Comparison of ENCODE assay signal across 8 mouse cellular contexts in the genomic region with DNA sequence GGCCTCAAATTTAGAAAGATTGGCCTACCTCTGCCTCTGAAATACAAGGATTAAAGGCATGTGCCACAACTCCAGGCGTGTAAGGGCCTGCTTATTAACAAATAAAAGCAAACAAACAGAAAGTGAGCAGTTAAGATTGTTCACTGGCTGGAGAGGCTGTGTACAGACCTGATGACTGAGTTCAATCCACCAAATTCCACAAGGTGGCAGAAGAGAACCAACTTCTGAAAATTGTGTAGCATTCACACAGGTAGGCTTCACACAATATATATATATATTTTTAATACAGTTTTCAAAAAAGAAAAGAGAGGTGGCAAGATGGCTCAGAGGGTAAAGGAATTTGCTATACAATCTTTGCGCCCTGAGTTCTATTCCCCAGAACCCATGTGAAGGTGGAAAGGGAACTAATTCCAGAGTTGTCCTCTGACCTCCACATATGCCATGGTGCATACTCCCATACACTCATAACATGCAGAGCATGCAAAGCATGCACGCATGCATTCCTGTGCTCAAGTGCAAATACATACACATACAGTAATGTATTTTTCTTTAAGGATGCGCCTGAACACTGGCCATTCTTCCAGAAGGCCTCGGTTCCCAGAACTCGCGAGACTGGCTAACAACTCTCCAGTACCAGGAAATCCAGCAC. TPM values are rescaled to one million over a fixed set of nuclear protein-coding genes. Genes with fewer than 3 reads are reported as not detected.
DNase-seq lines count a peak whose midpoint lies in the region; ATAC-seq and TF ChIP-seq lines count a peak whose summit lies in the region.

No protein-coding gene starts in this region.

- no peak for ATAC-seq in forebrain, embryonic 14.5 days
- ATAC-seq in forebrain, embryonic 11.5 days (replicated peaks; ENCODE audit: low FRiP score), result no peak; the same call in 1 of the 2 replicates
- ATAC-seq in common myeloid progenitor, adult 5-6 weeks (replicated peaks; ENCODE audit: low read depth, poor library complexity, severe bottlenecking), result peak; percentile 64
- ATAC-seq in megakaryocyte progenitor cell, adult 5-6 weeks (replicated peaks; ENCODE audit: poor library complexity), result peak; percentile 59
- ATAC-seq in monocyte, adult 5-6 weeks (replicated peaks; ENCODE audit: insufficient number of reproducible peaks, low FRiP score, low TSS enrichment, poor library complexity, severe bottlenecking), result no peak

- H3K9me3 ChIP-seq in forebrain, embryonic 14.5 days (replicated peaks; ENCODE audit: control insufficient read depth, low read length), result no peaks in the 10 kb centered on the region
- no peaks in the 10 kb centered on the region for H3K9me3 ChIP-seq in forebrain, embryonic 11.5 days (ENCODE audit: control insufficient read depth, low read length)
- peaks cover 2% of the 10 kb centered on the region; the same call in 1 of the 2 replicates for H3K9me3 ChIP-seq in E14TG2a.4 (ENCODE audit: low read length)

- H3K27ac ChIP-seq in forebrain, embryonic 14.5 days (ENCODE audit: low read depth, low read length), result no peak overlapping the region
- H3K27ac ChIP-seq in forebrain, embryonic 11.5 days (ENCODE audit: low read depth, low read length), result no peak overlapping the region
- H3K27ac ChIP-seq in left cerebral cortex, adult 2 months, result no peak overlapping the region

- no peak overlapping the region for H3K4me2 ChIP-seq in forebrain, embryonic 14.5 days (ENCODE audit: low read length)
- no peak overlapping the region for H3K4me2 ChIP-seq in forebrain, embryonic 11.5 days (ENCODE audit: low read depth, low read length, severe bottlenecking)

- TF ChIP-seq CTCF in left cerebral cortex, adult 2 months (IDR thresholded peaks at IDR 0.05), result peak; percentile 74
- peak; percentile 42 for TF ChIP-seq CTCF in E14TG2a.4 (conservative IDR thresholded peaks at IDR 0.05; ENCODE audit: low read length)

- no peaks in the 10 kb centered on the region; the same call in 1 of the 2 replicates for H3K27me3 ChIP-seq in forebrain, embryonic 14.5 days (replicated peaks; ENCODE audit: control insufficient read depth, insufficient read depth, low read length)
- peaks cover 1% of the 10 kb centered on the region; the same call in 1 of the 2 replicates for H3K27me3 ChIP-seq in forebrain, embryonic 11.5 days (ENCODE audit: control insufficient read depth, insufficient read depth, low read length)
- H3K27me3 ChIP-seq in E14TG2a.4 (ENCODE audit: insufficient read depth, low read length), result no peaks in the 10 kb centered on the region

- H3K36me3 ChIP-seq in forebrain, embryonic 14.5 days (ENCODE audit: control insufficient read depth, insufficient read depth, low read length), result no peaks in the 10 kb centered on the region
- H3K36me3 ChIP-seq in forebrain, embryonic 11.5 days (ENCODE audit: control insufficient read depth, insufficient read depth, low read length), result no peaks in the 10 kb centered on the region
- H3K36me3 ChIP-seq in E14TG2a.4 (ENCODE audit: insufficient read depth, low read length), result peaks cover 18% of the 10 kb centered on the region

- intact Hi-C loops in left cerebral cortex, adult 2 months (cut with DNase I), result loop anchor here (1.0 to 10.0 kb wide), 4 partner anchors 127 to 533 kb away; no protein-coding TSS in a partner anchor

- H3K9ac ChIP-seq in forebrain, embryonic 14.5 days (ENCODE audit: low read length), result no peak overlapping the region
- H3K9ac ChIP-seq in forebrain, embryonic 11.5 days (ENCODE audit: low read length), result no peak overlapping the region

- no peaks in the 10 kb centered on the region for H3K4me1 ChIP-seq in forebrain, embryonic 14.5 days (ENCODE audit: control insufficient read depth, insufficient read depth, low read length)
- H3K4me1 ChIP-seq in forebrain, embryonic 11.5 days (replicated peaks; ENCODE audit: control insufficient read depth, insufficient read depth, low read length), result no peaks in the 10 kb centered on the region; the same call in 1 of the 2 replicates
- peaks cover 32% of the 10 kb centered on the region for H3K4me1 ChIP-seq in E14TG2a.4 (replicated peaks; ENCODE audit: low read depth, low read length)

- no peak overlapping the region for H3K4me3 ChIP-seq in forebrain, embryonic 14.5 days (ENCODE audit: low read depth, low read length)
- H3K4me3 ChIP-seq in forebrain, embryonic 11.5 days (ENCODE audit: low read depth, low read length), result no peak overlapping the region
- no peak overlapping the region for H3K4me3 ChIP-seq in left cerebral cortex, adult 2 months
- no peak overlapping the region for H3K4me3 ChIP-seq in E14TG2a.4 (replicated peaks; ENCODE audit: low read length)

- DNase-seq in forebrain, embryonic 14.5 days (ENCODE audit: low spot score), result peak; percentile 86
- no peak for DNase-seq in forebrain, embryonic 11.5 days (ENCODE audit: low spot score)
- DNase-seq in left cerebral cortex, adult 2 months (ENCODE audit: extremely low spot score in 1 of 2, low spot score in 2 of 2), result peak in 1 of 2 experiments; percentile 46
- no peak for DNase-seq in left cerebral cortex, adult 8-10 months (ENCODE audit: low spot score in 2 of 2)

- WGBS in forebrain, embryonic 14.5 days, result 64% methylated on average over 7 of the region's 7 CpGs
- 64% methylated on average over 7 of the region's 7 CpGs for WGBS in forebrain, embryonic 11.5 days

RNA-seq across cellular contexts. Expression of a gene that starts 4.2 kb away (rescaled TPM):
- polyA plus RNA-seq in forebrain, embryonic 14.5 days (2014; fragmentation: Nextera tagmentation; extraction: Ambion mirVana), result 2.6 and 4.6 TPM in 2 replicates
- 3.1 and 3.4 TPM in 2 replicates for polyA plus RNA-seq in forebrain, embryonic 11.5 days (2014; fragmentation: Nextera tagmentation; extraction: Ambion mirVana)
- 10 to 100 TPM; 33.9 to 34.1 TPM for total RNA-seq in left cerebral cortex, adult 2 months (2021)
- total RNA-seq in left cerebral cortex, adult 8-10 months (2022), result 10 to 100 TPM; 30.9 to 34.4 (median 32.2) TPM
- not detected in 2 replicates for total RNA-seq in common myeloid progenitor, adult 5-6 weeks (2017)
- total RNA-seq in megakaryocyte progenitor cell, adult 5-6 weeks (2015), result not detected in 2 replicates
- 0.12 and 0.24 TPM in 2 replicates for total RNA-seq in megakaryocyte progenitor cell, adult 5-6 weeks (2017)
- 4.8 to 10.8 TPM (median 4.9 TPM) in 3 replicates for total RNA-seq in monocyte, adult 5-6 weeks (2017)

RNA-seq across cellular contexts. Expression of a gene that starts 24.1 kb away (rescaled TPM):
- 51.9 and 59.4 TPM in 2 replicates for polyA plus RNA-seq in forebrain, embryonic 14.5 days (2014; fragmentation: Nextera tagmentation; extraction: Ambion mirVana)
- 69.4 and 71.6 TPM in 2 replicates for polyA plus RNA-seq in forebrain, embryonic 11.5 days (2014; fragmentation: Nextera tagmentation; extraction: Ambion mirVana)
- total RNA-seq in left cerebral cortex, adult 2 months (2021), result 10 to 100 TPM; 54.3 to 57.4 TPM
- total RNA-seq in left cerebral cortex, adult 8-10 months (2022), result 10 to 100 TPM; 46.3 to 57.2 (median 52.1) TPM
- total RNA-seq in common myeloid progenitor, adult 5-6 weeks (2017), result 16.2 and 23.8 TPM in 2 replicates
- 14.8 and 23.3 TPM in 2 replicates for total RNA-seq in megakaryocyte progenitor cell, adult 5-6 weeks (2015)
- total RNA-seq in megakaryocyte progenitor cell, adult 5-6 weeks (2017), result 10.1 and 11.5 TPM in 2 replicates
- total RNA-seq in monocyte, adult 5-6 weeks (2017), result 9.8 to 18.5 TPM (median 11.9 TPM) in 3 replicates

RNA-seq across cellular contexts. Expression of a gene that starts 39.3 kb away (rescaled TPM):
- 18.8 and 24.1 TPM in 2 replicates for polyA plus RNA-seq in forebrain, embryonic 14.5 days (2014; fragmentation: Nextera tagmentation; extraction: Ambion mirVana)
- 15.0 and 17.0 TPM in 2 replicates for polyA plus RNA-seq in forebrain, embryonic 11.5 days (2014; fragmentation: Nextera tagmentation; extraction: Ambion mirVana)
- 10 to 100 TPM; 11.5 to 14.3 TPM for total RNA-seq in left cerebral cortex, adult 2 months (2021)
- 10 to 100 TPM; 11.9 to 18.9 (median 15.1) TPM for total RNA-seq in left cerebral cortex, adult 8-10 months (2022)
- total RNA-seq in common myeloid progenitor, adult 5-6 weeks (2017), result 16.8 and 17.7 TPM in 2 replicates
- total RNA-seq in megakaryocyte progenitor cell, adult 5-6 weeks (2015), result 12.3 and 15.8 TPM in 2 replicates
- total RNA-seq in megakaryocyte progenitor cell, adult 5-6 weeks (2017), result 13.8 and 16.4 TPM in 2 replicates
- 8.5 to 13.1 TPM (median 9.7 TPM) in 3 replicates for total RNA-seq in monocyte, adult 5-6 weeks (2017)

Comparison
In these comparisons a context has a peak if more than half of its experiments do, and no peak if none do; other contexts are left out.
1. ATAC-seq: peak in common myeloid progenitor, adult 5-6 weeks (single experiment) and megakaryocyte progenitor cell, adult 5-6 weeks (single experiment); none in forebrain, embryonic 14.5 days (single experiment), forebrain, embryonic 11.5 days (single experiment) and monocyte, adult 5-6 weeks (single experiment).